Mouse (Mus musculus) mouse embryonic stem cell (cell line): ENCODE results near the gene Hspa12b.
"Not testable (repeated sequence)": the region's sequence is repeated elsewhere in the genome, so short reads cannot be mapped to it uniquely, and the experiment has no call there.

Source experiments
- in situ Hi-C, 2 experiments: fragments of 300-500 bp; cut with MboI; formaldehyde crosslinking; loops; 1 replicate in 1 of 2; 3 replicates in 1 of 2; pipeline ENCODE4 v1.14.3; 2019 to 2020; ENCODE audit warnings: low sequenced_read_pairs in 2 of 2, low pct_unique_long_range_greater_than_20kb in 1 of 2, mixed read lengths in 1 of 2; ENCODE audit not compliant: unreplicated experiment in 1 of 2

Hspa12b gene

DNA sequence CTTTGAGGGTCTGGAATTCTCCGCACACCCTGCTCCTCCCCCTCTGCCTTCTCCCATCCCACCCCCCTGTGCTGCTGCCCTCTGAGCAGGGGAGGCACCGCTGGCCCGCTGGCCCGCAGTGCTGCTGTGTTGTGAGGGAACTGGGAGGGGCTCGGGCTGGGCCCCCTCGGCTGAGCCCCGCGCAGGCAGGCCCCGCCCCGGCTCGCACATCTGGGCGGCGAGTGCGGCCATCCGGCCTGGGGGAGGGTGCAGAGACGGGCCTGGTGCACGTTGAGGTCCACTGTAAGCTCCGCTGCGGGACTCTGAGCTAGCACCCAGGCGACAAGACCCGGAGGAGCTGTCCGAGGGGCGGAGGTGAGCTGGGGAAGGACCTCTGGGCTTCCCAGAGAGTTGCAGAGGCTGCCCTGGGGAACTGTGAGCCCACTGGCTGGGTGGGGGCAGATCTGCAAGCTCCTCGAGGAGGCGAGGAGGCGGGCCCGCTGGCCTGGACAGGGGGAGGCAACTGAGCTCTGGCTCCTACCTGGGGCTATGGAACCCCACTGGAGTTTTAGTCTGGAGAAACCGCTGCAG lies at the start of gene Hspa12b:
TSS of gene Hspa12b (plus strand) at position 120 of the 570 bp plus-strand sequence.
- in situ Hi-C loops: no loop called here

DNA sequence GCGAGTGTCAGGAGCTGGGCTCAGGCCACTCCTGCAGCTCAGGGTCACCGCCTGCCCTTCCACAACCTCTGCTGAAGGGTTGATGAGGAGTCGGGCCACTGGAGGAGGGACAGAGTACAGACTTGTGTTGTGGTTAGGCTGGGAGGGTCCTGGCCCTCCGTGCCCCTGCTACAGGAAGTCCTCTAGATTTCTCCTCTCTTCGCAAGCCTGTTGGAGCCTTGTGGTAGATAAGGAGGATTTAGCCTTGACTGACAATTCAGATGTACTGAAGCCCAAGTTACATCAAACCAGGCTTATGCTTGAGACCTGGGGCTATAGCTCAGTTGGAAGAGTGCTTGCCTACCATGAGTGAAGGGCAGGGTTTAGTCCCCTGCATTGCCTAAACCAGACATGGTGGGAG lies 46.6 kb upstream of the Hspa12b start:
- in situ Hi-C loops: no loop called here

DNA sequence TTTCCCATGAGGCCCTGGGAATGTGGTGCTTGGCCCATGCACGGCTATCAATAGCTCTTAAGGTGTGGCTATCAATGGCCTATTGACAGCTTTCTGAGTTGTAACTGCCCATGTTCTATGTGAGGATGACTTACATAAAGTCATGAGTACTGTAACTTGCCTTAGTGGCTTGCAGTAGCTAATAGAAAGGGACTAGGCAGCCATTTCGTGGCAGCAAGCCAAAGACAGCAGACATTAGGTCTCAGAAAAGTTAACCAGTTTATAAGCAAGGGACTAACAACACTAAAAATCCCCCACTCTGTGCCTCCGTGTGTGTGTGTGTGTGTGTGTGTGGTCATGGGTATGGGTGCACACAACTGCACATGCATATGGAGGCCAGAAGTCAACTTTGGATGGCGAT lies 42.9 kb upstream of the Hspa12b start:
- in situ Hi-C loops: no loop called here

DNA sequence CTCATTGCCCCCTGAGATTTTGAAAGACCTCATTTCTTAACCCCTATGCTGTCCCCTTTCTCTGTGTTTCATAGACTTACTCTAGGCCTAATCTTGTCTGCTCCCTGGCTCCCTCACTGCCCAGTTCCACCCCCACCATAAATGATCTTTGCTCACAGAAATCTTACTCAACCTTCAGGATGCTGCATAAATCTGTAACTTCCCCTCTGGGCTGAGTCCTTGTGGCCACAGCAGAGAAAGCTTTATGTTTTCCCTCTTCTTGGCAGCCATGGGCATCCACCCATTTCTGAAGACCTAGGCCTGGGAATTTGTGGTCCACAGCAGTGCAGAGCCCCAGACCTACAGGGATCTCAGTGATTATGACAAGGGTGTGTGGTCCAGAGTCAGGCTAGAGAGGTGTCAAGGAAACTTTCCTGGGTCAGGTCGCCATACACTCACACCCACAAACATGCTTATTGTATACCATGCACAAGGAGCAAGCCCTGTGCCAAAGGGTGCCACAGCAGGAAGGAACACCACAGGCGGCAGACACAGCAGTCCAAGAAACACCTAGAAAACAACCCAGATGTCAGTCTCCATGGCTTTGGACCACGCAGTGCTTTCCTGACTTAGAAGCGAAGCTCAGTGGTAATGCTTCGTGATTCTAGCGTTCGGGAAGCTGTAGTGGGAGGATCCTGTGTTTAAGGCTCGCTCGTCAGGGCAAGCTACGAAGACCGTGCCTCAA lies 40.3 kb upstream of the Hspa12b start, which contains the start of gene Siglec1:
TSS of gene Siglec1 (minus strand) at position 99 of the 724 bp plus-strand sequence.
- in situ Hi-C loops: no loop called here

DNA sequence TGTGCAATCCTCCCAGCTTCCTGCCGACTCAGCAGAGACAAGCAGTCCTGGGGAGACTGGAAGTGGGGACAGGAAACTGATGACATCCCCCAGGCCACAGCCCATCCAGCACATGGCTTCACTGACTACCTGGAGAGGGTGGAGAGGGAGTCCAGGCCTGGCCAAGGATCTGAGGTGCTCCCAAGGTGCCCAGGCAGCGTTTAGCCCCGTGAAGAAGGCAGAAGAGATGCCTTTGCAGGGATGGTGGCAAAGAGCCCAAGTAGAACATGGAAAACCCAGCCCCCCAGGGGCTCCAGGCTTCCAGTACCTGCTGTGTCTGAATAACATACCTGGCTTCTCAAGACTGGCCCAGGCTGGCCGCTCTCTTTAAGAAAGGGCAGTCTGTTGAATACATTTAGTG lies 38.5 kb upstream of the Hspa12b start:
- in situ Hi-C loops: no loop called here

DNA sequence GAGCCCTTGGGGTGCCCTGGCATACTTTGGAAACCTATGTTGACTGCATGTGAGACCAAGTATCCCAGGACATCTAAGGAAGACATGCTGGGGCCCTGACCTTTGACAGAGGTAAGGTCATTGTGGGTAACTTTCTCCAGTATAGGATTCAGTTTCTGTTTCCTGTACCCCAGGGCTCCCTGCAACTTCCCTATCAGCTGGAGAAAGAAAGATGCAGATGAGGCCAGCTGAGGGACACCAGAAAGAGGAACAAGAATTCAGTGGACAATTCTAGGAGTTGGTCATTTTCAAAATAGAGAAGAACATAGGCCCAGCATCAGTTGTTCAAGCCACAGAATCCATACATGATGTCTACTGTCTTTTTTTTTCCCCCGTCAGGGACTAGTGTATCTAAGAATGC lies 37.4 kb upstream of the Hspa12b start:
- in situ Hi-C loops: loop anchor here (10.0 kb wide), 2 partner anchors 165 to 325 kb away; no protein-coding TSS in a partner anchor

DNA sequence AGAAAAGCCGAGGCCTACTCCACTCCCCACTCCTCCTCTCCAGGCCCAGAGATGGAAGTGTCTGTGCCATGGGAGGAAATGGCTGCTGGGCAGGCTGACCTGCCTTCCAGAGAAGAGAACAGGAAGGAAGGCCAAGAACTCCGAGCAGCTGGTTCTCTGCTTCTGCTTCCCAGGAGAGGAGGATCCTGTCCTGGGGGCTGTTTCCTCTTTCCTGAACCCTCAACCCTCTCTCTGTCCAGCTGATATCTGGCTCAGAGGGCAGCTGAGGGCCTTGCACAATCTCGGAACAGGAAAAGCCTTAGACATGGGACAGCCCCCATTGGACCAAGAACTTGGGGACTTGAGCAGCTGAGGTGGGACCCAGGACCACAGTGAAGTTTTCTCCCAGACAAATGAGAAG lies 36.2 kb upstream of the Hspa12b start:
- in situ Hi-C loops: loop anchor here (10.0 kb wide), 2 partner anchors 164 to 324 kb away; no protein-coding TSS in a partner anchor

DNA sequence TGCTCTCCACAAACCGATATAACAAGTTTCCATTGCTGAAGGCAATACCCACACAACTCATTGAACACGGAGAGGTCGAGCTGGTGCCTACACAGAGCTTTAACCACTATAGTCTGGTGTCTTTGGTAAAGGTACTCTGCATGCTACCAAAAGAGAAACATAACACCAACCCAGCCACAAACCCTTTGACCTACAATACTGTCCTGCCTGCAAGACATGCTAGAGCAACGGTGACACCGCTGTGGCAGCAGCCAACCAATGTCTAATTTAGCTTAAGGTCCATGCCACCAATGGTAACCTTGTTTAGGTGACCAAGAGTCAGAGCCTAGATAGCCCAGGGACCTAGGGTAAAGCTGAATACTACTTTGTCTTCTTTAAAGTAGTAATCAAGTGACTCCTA lies 33.5 kb upstream of the Hspa12b start:
- in situ Hi-C loops: loop anchor here (10.0 kb wide), 2 partner anchors 161 to 321 kb away; no protein-coding TSS in a partner anchor

DNA sequence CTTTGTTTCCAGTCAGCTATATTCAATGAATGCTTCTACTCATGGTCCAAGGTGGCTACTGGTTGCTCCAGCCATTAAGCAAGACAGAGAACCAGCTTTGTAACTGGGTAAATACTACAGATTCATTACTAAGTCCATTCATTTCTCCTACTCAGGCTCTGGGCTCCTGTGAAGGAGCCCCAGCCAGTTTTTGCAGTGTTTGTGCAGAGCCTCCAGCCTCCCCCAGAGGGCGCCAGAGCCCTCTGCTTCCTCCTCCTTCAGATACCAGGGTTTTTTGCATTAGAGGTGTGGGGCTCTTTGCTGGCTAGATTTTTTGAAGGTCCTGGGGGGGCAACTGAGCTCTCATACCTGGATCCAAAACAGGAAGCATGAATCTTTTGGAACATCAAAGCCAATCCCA lies 32.3 kb upstream of the Hspa12b start:
- in situ Hi-C loops: loop anchor here (10.0 kb wide), 2 partner anchors 160 to 320 kb away; no protein-coding TSS in a partner anchor

DNA sequence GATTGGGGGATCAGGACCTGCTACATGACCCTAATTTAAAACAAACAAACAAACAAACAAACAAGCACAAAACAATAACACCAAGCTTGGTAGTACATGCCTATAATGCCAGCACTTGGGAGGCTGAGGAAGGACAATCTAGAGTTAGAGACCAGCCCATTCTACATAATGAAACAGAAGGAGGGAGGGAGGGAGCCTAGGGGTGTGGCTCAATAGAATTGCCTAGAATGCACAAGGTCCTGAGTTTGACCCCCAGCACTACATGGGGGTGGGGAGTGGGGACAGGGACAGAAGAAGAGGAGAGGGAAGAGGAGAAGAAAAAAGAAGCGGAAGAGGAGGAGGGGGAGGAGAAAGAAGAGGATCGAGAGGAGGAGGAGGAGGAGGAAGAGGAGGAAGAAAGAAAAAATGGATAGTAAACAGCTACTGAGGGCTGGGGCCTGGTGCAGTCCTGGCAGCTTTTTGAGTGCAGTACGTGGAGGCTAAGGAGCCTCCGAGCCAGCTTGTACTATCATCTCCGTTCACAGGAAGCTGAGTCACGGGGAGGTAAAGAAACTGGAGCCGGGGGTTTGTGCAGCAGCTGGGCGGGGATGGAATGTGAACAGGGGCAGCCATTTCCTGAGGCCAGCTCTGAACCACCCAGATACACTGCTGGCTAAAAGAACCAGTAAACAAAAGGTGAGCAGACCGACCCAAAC lies 30.8 kb upstream of the Hspa12b start:
- in situ Hi-C loops: loop anchor here (10.0 kb wide), 2 partner anchors 159 to 319 kb away; no protein-coding TSS in a partner anchor

DNA sequence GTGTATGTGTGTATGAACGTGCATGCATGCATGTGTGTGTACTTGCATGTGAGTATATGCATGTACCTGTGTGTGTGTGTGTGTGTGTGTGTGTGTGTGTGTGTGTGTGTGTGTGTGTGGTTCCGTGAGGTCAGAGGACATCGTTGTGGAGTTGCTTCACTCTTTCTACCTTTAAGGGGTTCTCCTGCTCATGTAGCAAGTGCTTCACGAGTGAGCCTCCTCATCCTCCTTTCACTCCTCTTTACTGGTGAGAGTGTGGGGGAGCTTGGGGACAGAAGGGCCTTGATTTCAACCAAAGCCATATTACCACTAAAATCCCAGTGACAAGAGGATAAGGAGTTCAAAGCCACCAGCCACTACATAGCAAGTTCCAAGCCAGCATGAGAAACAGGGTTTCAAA lies 30.0 kb upstream of the Hspa12b start:
- in situ Hi-C loops: loop anchor here (10.0 kb wide), 2 partner anchors 158 to 318 kb away; no protein-coding TSS in a partner anchor

DNA sequence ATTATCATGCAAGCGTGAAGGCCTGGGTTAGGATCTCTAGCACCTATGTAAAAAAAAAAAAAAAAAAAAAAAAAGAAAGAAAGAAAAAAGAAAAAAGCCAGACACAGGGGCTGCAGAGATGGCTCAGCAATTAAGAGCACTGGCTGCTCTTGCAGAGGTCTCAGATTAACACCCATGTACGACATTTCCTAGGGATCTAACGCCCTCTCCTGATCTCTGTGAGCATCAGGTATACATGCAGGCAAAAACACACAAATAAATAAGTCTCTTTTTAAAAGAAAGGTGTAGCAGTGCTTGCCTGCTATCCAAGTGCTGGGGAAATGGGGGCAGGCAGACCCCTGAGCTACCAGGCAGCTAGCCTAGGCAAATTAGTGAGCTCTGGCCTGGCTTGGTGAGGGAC lies 25.6 kb upstream of the Hspa12b start:
- in situ Hi-C loops: no loop called here

DNA sequence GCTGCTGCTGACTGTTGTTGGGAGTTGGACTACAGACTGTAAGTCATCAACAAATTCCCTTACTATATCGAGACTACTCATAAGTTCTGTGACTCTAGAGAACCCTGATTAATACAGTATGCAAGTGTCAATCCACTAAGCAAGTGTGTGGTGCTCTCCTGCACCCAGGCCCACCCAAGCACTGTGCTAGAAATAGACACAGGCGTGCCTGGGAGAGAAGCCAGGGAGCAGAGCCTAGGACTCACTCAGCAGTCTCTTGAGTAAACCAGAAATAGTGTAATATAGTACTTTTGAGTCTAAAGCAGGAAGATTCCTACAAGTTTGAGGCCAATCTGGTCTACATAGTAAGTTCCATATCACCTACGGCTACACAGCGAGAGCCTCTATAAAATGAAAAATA lies 23.1 kb upstream of the Hspa12b start:
- in situ Hi-C loops: no loop called here

DNA sequence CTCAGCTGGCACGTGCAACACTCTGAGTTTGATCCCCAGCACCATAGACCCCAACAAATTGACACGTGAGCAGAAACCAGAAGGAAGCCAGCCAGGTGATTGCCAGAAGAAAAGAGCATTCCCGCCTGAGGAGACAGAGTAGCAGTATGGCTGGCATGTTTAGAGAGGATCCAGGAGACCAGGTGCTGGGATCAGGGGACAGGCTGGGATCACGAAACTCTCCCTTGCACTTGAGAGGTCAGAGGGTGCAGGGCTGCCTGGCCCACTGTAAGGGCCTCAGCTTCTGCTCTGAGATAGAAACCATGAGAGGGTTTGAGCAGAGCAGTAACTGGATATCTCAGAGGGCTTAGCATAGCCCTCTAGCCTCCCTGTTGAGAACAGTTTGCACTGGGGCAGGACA lies 22.0 kb upstream of the Hspa12b start:
- in situ Hi-C loops: not testable (repeated sequence)

DNA sequence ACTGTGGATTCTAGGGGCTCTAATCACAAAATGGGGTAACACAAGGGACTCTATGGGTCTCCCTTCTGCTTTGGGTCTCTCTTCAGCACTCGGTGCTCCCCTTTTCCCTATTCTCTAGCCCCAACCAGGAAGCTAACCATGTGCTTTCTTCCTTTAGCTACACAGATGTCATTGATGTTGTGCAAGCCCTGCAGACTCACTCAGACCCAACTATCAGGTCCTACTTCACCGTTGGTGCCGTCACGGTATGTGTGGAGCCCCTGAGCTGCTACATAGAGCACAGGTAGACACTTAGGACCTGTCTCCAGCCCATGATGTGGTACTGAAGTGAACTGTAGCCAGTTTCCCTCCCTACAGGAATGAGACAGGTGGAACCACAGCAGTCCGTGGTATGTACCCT lies 21.1 kb upstream of the Hspa12b start:
- in situ Hi-C loops: no loop called here

DNA sequence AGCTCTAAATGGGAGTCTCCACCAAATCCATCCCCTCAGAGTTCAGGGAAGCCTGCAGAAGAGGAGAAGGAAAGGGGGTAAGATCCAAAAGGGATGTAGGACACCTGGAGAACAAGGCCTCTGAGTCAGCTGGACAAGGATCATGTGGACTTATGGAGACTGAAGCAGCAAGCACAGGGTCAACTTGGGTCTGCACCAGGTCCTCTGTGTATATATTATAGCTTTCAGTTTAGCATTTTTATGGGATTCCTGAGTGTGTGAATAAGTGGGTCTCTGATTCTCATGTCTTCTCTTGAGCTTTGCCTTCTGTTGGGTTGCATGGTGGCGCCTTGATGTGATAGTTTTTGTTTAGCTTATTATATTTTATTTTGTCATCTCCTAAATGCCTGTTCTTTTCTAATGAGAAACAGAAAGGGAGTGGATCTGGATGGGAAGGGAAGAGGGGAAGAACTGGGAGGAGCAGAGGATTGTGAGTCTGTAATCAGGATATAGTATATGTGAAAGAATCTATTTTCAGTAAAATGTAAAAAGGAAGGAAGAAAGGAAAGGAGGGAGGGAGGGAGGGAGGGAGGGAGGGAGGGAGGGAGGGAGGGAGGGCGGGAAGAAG lies 8.0 kb upstream of the Hspa12b start:
- in situ Hi-C loops: no loop called here

DNA sequence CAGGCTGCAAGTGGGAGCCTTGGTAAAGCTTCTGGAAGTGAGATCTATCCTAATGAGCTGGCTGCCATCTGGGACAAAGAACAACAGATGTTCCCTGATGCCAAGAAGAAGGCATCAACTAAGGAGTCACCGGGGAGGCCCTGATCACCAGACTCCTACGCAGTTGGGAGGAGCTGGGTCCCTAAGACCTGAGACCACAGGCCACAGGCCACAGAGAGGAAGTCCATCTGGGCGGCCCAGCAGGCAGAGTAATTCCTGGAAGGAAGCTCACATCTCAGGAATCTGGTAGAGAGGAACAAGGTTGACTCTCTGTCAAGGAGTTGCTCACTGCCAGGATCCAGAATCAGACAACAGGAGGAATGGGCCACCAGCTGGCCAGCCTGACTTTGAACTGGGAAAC lies 2.9 kb upstream of the Hspa12b start:
- in situ Hi-C loops: no loop called here

DNA sequence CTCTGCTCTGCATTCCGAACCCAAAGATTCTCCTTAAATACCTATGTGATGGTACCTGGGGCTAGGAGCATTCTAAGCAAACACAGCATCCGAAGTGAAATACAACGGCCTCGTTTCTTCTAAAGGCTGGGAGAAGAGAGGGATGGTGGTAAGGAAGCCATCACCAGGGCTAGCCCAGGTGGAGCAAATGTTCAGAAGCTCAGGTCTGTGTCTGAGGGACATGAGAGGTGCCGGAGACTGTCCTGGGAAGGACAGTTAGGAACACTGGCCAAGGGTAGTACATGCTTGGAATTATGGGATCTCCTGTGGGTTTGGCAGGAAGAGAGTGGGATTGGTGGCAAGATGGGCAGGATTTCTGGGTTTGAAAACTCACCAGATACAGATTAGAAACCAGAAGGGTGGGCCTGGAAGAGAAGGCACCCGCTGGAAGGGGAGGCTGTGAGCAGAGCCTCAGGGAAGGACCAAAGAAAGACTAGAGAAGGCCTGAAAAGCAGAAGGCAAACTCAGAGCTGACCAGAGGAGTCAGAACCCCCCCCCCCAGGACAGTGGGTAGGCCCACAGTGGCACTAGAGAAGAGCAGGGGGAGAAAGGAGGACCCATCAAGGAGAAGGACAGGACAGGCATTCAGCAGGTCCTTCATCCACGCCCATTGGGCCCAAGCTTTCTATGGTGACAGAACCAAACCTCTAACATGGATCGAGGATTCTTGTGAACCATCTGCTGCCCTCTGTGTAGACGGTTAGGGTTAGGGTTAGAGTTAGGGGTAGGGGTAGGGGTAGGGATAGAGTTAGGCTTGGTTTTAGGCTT lies 1.7 kb upstream of the Hspa12b start:
- in situ Hi-C loops: no loop called here
